In the genomic region with DNA sequence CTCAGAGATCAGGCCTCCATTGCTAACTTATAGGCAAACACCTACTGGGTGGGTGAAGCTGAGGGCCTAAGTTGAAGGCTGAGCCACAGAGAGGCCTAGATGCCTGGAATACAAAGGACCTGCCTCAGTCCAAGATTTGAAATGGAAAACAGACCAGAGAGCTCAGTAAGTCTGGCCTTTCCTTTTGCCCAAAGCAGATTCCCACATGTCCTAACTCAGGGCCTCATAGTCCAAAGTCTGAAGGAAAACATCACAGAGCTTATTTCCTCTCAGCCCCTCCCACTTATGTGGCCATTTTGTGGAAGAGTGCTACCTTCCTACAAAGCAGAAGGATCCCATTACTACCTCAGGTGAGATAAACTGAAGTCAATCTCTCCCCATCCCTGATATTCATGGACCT, we compare ENCODE assay signal across 19 mouse cellular contexts. TPM values are rescaled to one million over a fixed set of nuclear protein-coding genes. Genes with fewer than 3 reads are reported as not detected.
DNase-seq lines count a peak whose midpoint lies in the region; ATAC-seq and TF ChIP-seq lines count a peak whose summit lies in the region.
"Had no signal": no experiment of that assay in that cellular context is flagged by ENCODE, and none has a peak within 500 bp of the region (broad histone marks: within the 10 kb centered on the region; RNA-seq: fewer than 3 reads in every experiment).

No protein-coding gene starts in this region.

- no peak for ATAC-seq in kidney, embryonic 15.5 days (replicated peaks; ENCODE audit: low FRiP score)
- ATAC-seq in lung, embryonic 15.5 days (ENCODE audit: borderline replicate concordance, extremely low read depth, low FRiP score, low TSS enrichment) = no peak
- 0 out of 2 replicates have a peak, but pooled peaks have one; percentile 6 for ATAC-seq in intestine, embryonic 15.5 days
- ATAC-seq: forebrain, embryonic 13.5 days; forebrain, postnatal 0 days; hindbrain, postnatal 0 days had no signal

- peaks cover 30% of the 10 kb centered on the region for H3K4me1 ChIP-seq in heart, adult 2 months (ENCODE audit: control insufficient read depth, insufficient read depth, low read length)
- 0 out of 2 replicates have a peak, but pooled peaks cover 3% of the 10 kb centered on the region for H3K4me1 ChIP-seq in kidney, embryonic 15.5 days
- peaks cover 23% of the 10 kb centered on the region for H3K4me1 ChIP-seq in lung, embryonic 15.5 days
- no peaks in the 10 kb centered on the region; the same call in none of the 2 replicates for H3K4me1 ChIP-seq in intestine, embryonic 15.5 days (replicated peaks)
- H3K4me1 ChIP-seq: embryonic facial prominence, embryonic 10.5 days had no signal

- no peaks in the 10 kb centered on the region for H3K79me2 ChIP-seq in heart, adult 2 months (replicated peaks; ENCODE audit: control insufficient read depth, insufficient read depth, low read length)

- H3K27me3 ChIP-seq in heart, adult 2 months (ENCODE audit: control insufficient read depth, insufficient read depth, low read length) = no peaks in the 10 kb centered on the region
- no peaks in the 10 kb centered on the region for H3K27me3 ChIP-seq in kidney, embryonic 15.5 days
- H3K27me3 ChIP-seq in lung, embryonic 15.5 days = no peaks in the 10 kb centered on the region
- no peaks in the 10 kb centered on the region for H3K27me3 ChIP-seq in intestine, embryonic 15.5 days (replicated peaks)
- H3K27me3 ChIP-seq: forebrain, embryonic 13.5 days; heart, embryonic 12.5 days; hindbrain, embryonic 13.5 days had no signal

- no peak for DNase-seq in heart, adult 2 months
- DNase-seq in heart, postnatal 36 days = no peak
- DNase-seq in kidney, adult 8-10 months = no peak
- DNase-seq in lung, postnatal 4 days = no peak
- DNase-seq in spleen, adult 18-20 months = no peak
- DNase-seq: adrenal gland, postnatal 10 days; cerebellum, adult 18-20 months; cerebellum, postnatal 10 days; forebrain, postnatal 0 days; gastrocnemius, postnatal 36 days had no signal

- intact Hi-C loops in heart, adult 2 months (cut with DNase I) = no loop called here
- intact Hi-C loops in heart, postnatal 36 days (cut with DNase I) = no loop called here

- H3K4me2 ChIP-seq in kidney, embryonic 15.5 days = no peak overlapping the region
- no peak overlapping the region for H3K4me2 ChIP-seq in lung, embryonic 15.5 days
- no peak overlapping the region for H3K4me2 ChIP-seq in intestine, embryonic 15.5 days (replicated peaks)
- H3K4me2 ChIP-seq: forebrain, embryonic 13.5 days; heart, embryonic 12.5 days; hindbrain, embryonic 13.5 days had no signal

- peaks cover 39% of the 10 kb centered on the region for H3K36me3 ChIP-seq in heart, adult 2 months (ENCODE audit: control insufficient read depth, insufficient read depth, low read length)
- peaks cover 75% of the 10 kb centered on the region for H3K36me3 ChIP-seq in kidney, embryonic 15.5 days
- peaks cover 57% of the 10 kb centered on the region for H3K36me3 ChIP-seq in lung, embryonic 15.5 days
- peaks cover 36% of the 10 kb centered on the region for H3K36me3 ChIP-seq in intestine, embryonic 15.5 days

- no peaks in the 10 kb centered on the region for H3K9me3 ChIP-seq in kidney, embryonic 15.5 days (replicated peaks)
- H3K9me3 ChIP-seq in lung, embryonic 15.5 days = no peaks in the 10 kb centered on the region
- H3K9me3 ChIP-seq in intestine, embryonic 15.5 days = no peaks in the 10 kb centered on the region
- H3K9me3 ChIP-seq: embryonic facial prominence, embryonic 10.5 days; forebrain, embryonic 13.5 days; heart, embryonic 12.5 days; hindbrain, embryonic 13.5 days had no signal

- no peak overlapping the region for H3K4me3 ChIP-seq in heart, adult 2 months
- H3K4me3 ChIP-seq in kidney, embryonic 15.5 days (replicated peaks) = no peak overlapping the region
- no peak overlapping the region for H3K4me3 ChIP-seq in lung, embryonic 15.5 days
- no peak overlapping the region for H3K4me3 ChIP-seq in intestine, embryonic 15.5 days (replicated peaks)
- H3K4me3 ChIP-seq: embryonic facial prominence, embryonic 10.5 days; forebrain, embryonic 13.5 days; heart, embryonic 12.5 days; hindbrain, embryonic 13.5 days had no signal

- H3K9ac ChIP-seq in heart, adult 2 months (ENCODE audit: low read depth, low read length) = no peak overlapping the region
- H3K9ac ChIP-seq in kidney, embryonic 15.5 days = no peak overlapping the region
- H3K9ac ChIP-seq in lung, embryonic 15.5 days = no peak overlapping the region
- H3K9ac ChIP-seq in intestine, embryonic 15.5 days = no peak overlapping the region
- H3K9ac ChIP-seq: forebrain, embryonic 13.5 days; forebrain, postnatal 0 days; heart, embryonic 12.5 days; hindbrain, embryonic 13.5 days had no signal

- H3K27ac ChIP-seq in heart, adult 2 months = peak overlapping the region; percentile 92
- H3K27ac ChIP-seq in kidney, embryonic 15.5 days = peak overlapping the region; percentile 45; the same call in 1 of the 2 replicates
- H3K27ac ChIP-seq in lung, embryonic 15.5 days = peak overlapping the region; percentile 58
- H3K27ac ChIP-seq in intestine, embryonic 15.5 days = no peak overlapping the region
- H3K27ac ChIP-seq: embryonic facial prominence, embryonic 10.5 days; forebrain, embryonic 13.5 days; hindbrain, embryonic 13.5 days; hindbrain, postnatal 0 days had no signal

- TF ChIP-seq POLR2A in heart, adult 2 months (IDR thresholded peaks at IDR 0.05; ENCODE audit: insufficient read depth, low read depth, low read length) = no peak

- no peak for TF ChIP-seq CTCF in heart, adult 2 months (IDR thresholded peaks at IDR 0.05)

- no peak for TF ChIP-seq EP300 in heart, adult 2 months (IDR thresholded peaks at IDR 0.05; ENCODE audit: insufficient read depth, low read depth, low read length)

RNA-seq across cellular contexts. Expression of gene Rpl27a, which starts 22.0 kb away (rescaled TPM):
- total RNA-seq in heart, adult 2 months (2021) = 100 to 1,000 TPM; 102 to 105 TPM
- 136 and 167 TPM in 2 replicates for polyA plus RNA-seq in heart, adult 2 months (2012; rRNA removed)
- total RNA-seq in heart, postnatal 36 days (2021) = 10 to 100 TPM; 95.0 to 97.5 TPM
- polyA plus RNA-seq in kidney, embryonic 15.5 days (2015; fragmentation: Nextera tagmentation; extraction: Ambion mirVana) = 135 and 148 TPM in 2 replicates
- polyA plus RNA-seq in lung, embryonic 15.5 days (2015; fragmentation: Nextera tagmentation; extraction: Ambion mirVana) = 136 and 146 TPM in 2 replicates
- polyA plus RNA-seq in intestine, embryonic 15.5 days (2015; fragmentation: Nextera tagmentation; extraction: Ambion mirVana) = 138 and 145 TPM in 2 replicates

RNA-seq across cellular contexts. Expression of gene Trim66, which starts 33.0 kb away (rescaled TPM):
- total RNA-seq in heart, adult 2 months (2021) = under 1 TPM in 1 of 2 experiments, not detected in 1; 0.21 TPM
- polyA plus RNA-seq in heart, adult 2 months (2012; rRNA removed) = 0.14 and 0.15 TPM in 2 replicates
- under 1 TPM; 0.08 to 0.11 TPM for total RNA-seq in heart, postnatal 36 days (2021)
- polyA plus RNA-seq in kidney, embryonic 15.5 days (2015; fragmentation: Nextera tagmentation; extraction: Ambion mirVana) = 0.03 TPM in 1 of 2 replicates, not detected in the other
- 0.02 and 0.03 TPM in 2 replicates for polyA plus RNA-seq in lung, embryonic 15.5 days (2015; fragmentation: Nextera tagmentation; extraction: Ambion mirVana)
- polyA plus RNA-seq in intestine, embryonic 15.5 days (2015; fragmentation: Nextera tagmentation; extraction: Ambion mirVana) = 0.01 TPM in 2 replicates
- total RNA-seq: MEL had no signal
- polyA plus RNA-seq: heart, embryonic 12.5 days had no signal
